Mouse (Mus musculus): ENCODE measurements around the gene Rcn3. TPM values are rescaled to one million over a fixed set of nuclear protein-coding genes. Genes with fewer than 3 reads are reported as not detected.
"Not testable (repeated sequence)": the region's sequence is repeated elsewhere in the genome, so short reads cannot be mapped to it uniquely, and the experiment has no call there.

Rcn3 gene
- total RNA-seq, 2 experiments from 2014 or later: 7.2 to 20.2 TPM

DNA sequence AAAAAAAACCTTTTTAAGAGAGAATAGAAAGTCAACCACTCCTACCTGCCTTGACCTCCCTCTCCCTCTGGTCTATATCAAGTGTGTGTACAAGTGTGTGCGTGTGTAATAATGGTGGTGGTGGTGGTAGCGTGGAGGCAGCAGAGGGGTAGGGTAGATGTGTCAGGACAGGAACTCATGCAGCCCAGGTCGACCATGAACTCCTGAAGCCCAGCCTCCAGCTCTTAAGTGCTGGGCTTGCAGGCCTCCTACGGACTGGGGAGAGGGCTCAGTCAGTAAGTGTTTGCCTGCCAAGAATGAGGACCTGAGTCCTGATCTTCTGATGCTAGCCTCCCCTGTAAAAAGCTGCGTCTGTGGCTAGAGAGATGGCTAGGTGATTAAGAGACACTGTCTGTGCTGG, 12.9 kb upstream of the Rcn3 start:
- DNase-seq: no peak
- no peak overlapping the region for H3K4me3 ChIP-seq
- TF ChIP-seq CTCF (IDR thresholded peaks at IDR 0.05): no peak
- H3K27ac ChIP-seq: no peak overlapping the region
- intact Hi-C loops (cut with DNase I): no loop called here

DNA sequence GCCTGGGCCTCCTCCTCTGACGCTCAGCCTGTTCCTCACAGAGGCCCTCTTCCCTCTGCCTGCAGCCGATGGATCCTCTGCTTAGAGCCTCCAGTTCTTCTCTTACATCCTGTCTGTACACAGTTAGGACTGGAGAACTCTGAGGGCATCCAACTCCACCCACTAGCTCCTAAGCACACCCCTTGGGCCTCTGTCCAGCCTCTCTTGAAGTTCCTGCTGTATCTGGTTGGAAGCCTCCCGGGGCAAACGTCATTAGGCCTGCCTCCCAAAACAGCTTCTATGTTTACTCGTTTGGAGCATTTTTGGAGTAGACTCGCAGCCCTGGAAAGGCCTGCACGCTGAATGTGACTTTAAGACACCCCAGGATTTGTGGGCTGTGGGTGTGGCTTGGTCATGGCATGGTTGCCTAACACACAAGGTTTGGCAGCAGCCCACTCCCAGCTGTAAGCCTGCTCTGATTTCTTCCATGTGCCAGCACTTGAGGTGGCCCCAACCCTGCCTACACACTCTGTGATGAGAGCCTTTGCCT, 11.7 kb upstream of the Rcn3 start, which contains the start of gene Fcgrt:
Gene Fcgrt, minus strand, starts transcription at position 200 of the 529 bp plus-strand sequence.
- peak within 1 kb of the TSS; percentile 94 for H3K27ac ChIP-seq
- intact Hi-C loops (cut with DNase I): loop anchor here (2.0 kb wide), 1 partner anchor 21 kb away; no protein-coding TSS in a partner anchor
- H3K4me3 ChIP-seq: peak within 1 kb of the TSS; percentile 72
- DNase-seq: peak; percentile 96
- no peak for TF ChIP-seq CTCF (IDR thresholded peaks at IDR 0.05)

GRCm38 (mm10) chr7:45102940-45103585, 11.0 kb upstream of the Rcn3 start:
- peak; percentile 65 for DNase-seq
- TF ChIP-seq CTCF (IDR thresholded peaks at IDR 0.05): no peak
- intact Hi-C loops (cut with DNase I): loop anchor here (2.0 kb wide), 1 partner anchor 20 kb away; no protein-coding TSS in a partner anchor
- peak overlapping the region; percentile 94 for H3K27ac ChIP-seq
- H3K4me3 ChIP-seq: peak overlapping the region; percentile 72

DNA sequence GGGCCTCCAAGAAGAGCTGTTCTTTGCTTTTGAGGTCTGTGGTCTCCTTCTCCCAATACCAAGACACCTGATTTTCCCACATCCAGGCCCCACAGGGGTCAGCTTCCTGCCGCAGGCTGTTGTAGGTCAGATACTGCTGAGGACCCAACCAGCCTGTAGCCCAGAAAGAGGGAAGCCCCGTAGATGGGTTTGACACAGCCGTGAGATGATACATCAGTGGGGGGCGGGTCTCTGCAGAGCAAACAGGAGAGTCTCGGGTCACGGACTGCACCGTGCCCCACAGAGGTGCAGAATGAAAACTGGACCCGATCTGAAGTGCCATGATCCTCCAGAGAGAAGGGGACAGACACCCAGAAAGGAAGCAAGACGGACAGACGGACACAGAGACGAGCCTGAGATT, 10.4 kb upstream of the Rcn3 start:
- Histone ChIP-seq H3K27ac (peak overlapping the region; percentile 94), H3K4me3 (peak overlapping the region; percentile 72)
- no peak for DNase-seq
- TF ChIP-seq CTCF (IDR thresholded peaks at IDR 0.05): no peak
- intact Hi-C loops (cut with DNase I): loop anchor here (2.0 kb wide), 1 partner anchor 20 kb away; no protein-coding TSS in a partner anchor

DNA sequence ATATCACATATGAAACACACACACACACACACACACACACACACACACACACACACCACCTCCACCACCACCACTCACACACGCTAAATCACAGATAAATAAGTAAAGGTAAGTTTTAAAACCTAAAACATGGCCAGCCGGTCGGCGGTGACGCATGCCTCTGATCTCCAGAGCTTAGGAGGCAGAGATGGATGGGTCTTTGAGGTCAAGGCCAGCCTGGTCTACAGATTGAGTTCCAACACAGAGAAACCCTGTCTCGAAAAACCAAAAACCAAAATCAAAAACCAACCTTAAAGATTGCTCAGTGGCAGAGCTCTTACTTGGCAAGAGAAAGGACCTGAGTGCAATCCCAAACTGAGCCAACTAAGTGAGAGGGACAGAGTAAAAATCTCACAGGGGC, 8.0 kb upstream of the Rcn3 start:
- no peak for DNase-seq
- no peak for TF ChIP-seq CTCF (IDR thresholded peaks at IDR 0.05)
- intact Hi-C loops (cut with DNase I): no loop called here
- Histone ChIP-seq H3K27ac (peak overlapping the region; percentile 49), H3K4me3 (peak overlapping the region; percentile 72)

DNA sequence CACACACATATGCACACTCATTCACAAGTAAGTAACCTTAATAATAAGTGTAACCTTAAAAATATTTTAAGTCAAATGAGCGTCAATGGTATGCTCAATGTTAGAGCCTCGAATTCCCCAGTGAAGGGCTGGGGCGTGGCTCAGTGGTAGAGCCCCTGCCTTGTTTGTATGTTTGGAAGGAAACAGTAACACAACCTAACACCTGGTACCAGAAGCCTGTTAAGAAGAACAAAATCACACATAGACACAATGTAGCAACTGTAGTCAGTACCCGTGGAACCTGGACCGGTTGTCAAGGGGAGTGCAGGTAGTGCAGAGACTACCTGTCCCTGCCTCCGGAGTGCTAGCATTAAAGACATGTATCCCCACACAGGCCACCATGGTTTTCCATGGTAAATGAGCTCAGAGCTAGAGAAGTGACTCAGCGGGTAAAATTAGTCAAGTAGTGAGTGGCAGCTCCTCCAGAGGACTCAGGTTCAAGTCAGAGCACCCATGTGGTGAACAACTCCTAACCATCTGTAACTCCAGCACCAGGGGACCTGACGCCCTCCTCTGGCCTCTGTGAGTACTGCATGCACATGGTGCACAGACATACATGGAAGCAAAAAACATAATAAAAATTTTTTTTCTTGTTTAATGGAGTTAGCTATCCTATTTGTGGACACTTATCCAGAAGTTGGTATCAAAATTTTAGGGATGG, 6.7 kb upstream of the Rcn3 start:
- TF ChIP-seq CTCF (IDR thresholded peaks at IDR 0.05): peak; percentile 47
- Histone ChIP-seq H3K4me3 (no peak overlapping the region), H3K27ac (no peak overlapping the region)
- DNase-seq: no peak
- intact Hi-C loops (cut with DNase I): no loop called here

GRCm38 (mm10) chr7:45097479-45097878, 5.5 kb upstream of the Rcn3 start:
- intact Hi-C loops (cut with DNase I): no loop called here
- TF ChIP-seq CTCF (IDR thresholded peaks at IDR 0.05): no peak
- DNase-seq: no peak
- Histone ChIP-seq H3K4me3 (no peak overlapping the region), H3K27ac (peak overlapping the region; percentile 56)

DNA sequence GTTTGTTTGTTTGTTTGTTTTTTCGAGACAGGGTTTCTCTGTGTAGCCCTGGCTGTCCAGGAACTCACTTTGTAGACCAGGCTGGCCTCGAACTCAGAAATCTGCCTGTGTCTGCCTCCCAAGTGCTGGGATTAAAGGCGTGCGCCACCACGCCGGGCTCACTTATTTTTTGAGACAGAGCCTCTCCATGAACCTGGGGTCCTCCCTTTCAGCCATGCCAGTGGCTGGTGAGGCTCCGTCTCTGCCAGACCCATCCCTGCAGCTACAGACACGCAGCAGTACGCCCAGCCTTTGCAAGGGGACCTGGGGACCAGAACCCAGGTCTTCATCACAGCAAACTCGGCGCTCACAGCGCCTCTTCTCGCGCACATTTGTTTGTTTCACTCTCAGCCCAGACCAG, 3.9 kb upstream of the Rcn3 start:
- intact Hi-C loops (cut with DNase I); DNase-seq; H3K4me3 ChIP-seq; H3K27ac ChIP-seq: not testable (repeated sequence)

DNA sequence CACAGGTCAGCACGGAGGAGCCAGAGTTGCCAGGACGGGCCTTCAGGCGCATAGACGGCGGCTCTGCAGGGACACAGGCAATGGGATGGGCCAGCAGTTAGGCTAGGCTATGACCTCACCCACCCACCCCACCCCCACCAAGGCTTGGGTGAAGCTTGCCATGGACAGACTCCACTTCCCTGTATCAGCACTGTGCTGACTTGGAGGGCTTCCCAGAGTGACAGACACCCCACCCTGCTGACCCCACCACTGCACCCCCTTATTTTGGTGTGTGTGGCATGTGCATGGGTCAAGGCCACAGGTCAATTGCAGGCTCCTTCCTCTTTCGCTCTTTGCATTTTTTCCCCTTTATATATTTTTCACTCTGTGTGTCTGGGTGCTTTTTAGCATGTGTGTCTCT, 3.3 kb upstream of the Rcn3 start:
- intact Hi-C loops (cut with DNase I): no loop called here
- DNase-seq: peak; percentile 56
- no peak for TF ChIP-seq CTCF (IDR thresholded peaks at IDR 0.05)
- H3K4me3 ChIP-seq: no peak overlapping the region
- H3K27ac ChIP-seq: peak overlapping the region; percentile 62; the same call in 1 of the 2 replicates

DNA sequence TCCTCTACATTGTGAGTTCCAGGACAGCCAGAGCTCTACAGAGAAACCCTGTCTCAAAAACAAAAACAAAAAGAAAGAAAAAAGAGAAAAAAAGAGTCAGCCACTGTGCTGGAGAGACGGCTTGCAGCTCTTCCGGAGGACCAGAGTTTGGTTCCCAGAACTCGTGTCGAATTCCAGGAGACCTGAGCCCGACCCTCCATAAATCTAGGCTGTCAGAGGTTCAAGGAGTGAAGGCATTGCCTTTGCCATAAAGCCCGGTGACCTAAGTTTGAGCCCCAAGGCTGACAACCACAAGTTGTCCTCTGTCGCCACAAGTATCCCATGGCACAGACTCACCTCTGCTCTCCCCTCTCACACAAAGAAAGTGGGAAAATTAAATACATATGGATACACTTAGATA, 2.1 kb upstream of the Rcn3 start:
- TF ChIP-seq CTCF (IDR thresholded peaks at IDR 0.05): no peak
- no peak for DNase-seq
- H3K27ac ChIP-seq: 0 out of 2 replicates have a peak overlapping the region, but pooled peaks have one; percentile 12

DNA sequence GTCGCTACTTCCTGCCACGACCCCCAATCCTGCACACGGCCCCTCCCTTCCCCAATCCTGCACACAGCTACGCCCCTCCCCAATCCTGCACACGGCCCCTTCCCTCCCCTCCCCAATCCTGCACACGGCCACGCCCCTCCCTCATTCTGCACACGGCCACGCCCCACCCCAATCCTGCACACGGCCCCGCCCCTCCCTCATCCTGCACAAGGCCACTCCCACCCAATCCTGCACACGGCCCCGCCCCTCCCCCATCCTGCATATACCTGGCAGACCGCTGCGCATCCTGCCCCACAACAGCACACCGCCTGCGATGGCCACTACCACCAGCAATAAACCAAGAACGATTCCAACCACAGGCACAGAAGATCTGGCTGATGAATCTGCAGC, 1.5 kb upstream of the Rcn3 start:
- intact Hi-C loops (cut with DNase I): no loop called here
- Histone ChIP-seq H3K4me3 (no peak overlapping the region), H3K27ac (0 out of 2 replicates have a peak overlapping the region, but pooled peaks have one; percentile 12)
- no peak for TF ChIP-seq CTCF (IDR thresholded peaks at IDR 0.05)
- no peak for DNase-seq

More for the DNA sequence above, 2.1 kb upstream of the Rcn3 start:
- H3K4me3 ChIP-seq: no peak overlapping the region
- intact Hi-C loops (cut with DNase I): no loop called here

GRCm38 (mm10) chr7:45092828-45093515, 951 bp upstream of the Rcn3 start:
- peak overlapping the region; percentile 46; the same call in 1 of the 2 replicates for H3K27ac ChIP-seq
- no peak for DNase-seq
- intact Hi-C loops (cut with DNase I): no loop called here

More at GRCm38 (mm10) chr7:45092828-45093515, 951 bp upstream of the Rcn3 start:
- TF ChIP-seq CTCF (IDR thresholded peaks at IDR 0.05): no peak
- H3K4me3 ChIP-seq: no peak overlapping the region
